Mouse (Mus musculus) left cerebral cortex, adult 2 months (tissue): Measurements from ENCODE around the gene Gldc. TPM values are rescaled to one million over a fixed set of nuclear protein-coding genes. Genes with fewer than 3 reads are reported as not detected.

ENCODE experiments used
- DNase-seq, 2 experiments: peaks; one replicate each; pipeline ENCODE4 v3.0.0; 2021 to 2022; ENCODE audit warnings: low spot score in 2 of 2, mixed read lengths in 1 of 2; ENCODE audit errors: extremely low spot score in 1 of 2
- H3K27ac ChIP-seq: fragments of 200-600 bp; 2 replicates; pipeline ENCODE4 v1.8.1; 2022
- H3K4me3 ChIP-seq: fragments of 200-600 bp; 2 replicates; pipeline ENCODE4 v1.8.1; 2022
- CTCF ChIP-seq: fragments of 200-600 bp; IDR thresholded peaks from 2 replicates; pipeline ENCODE4 v1.8.1; 2022; ENCODE audit warnings: antibody characterized with exemption, mild to moderate bottlenecking, moderate library complexity
- intact Hi-C: fragments of 180-260 bp; cut with DNase I; formaldehyde crosslinking; loops from one replicate; pipeline ENCODE4 v1.15.1; 2025
- total RNA-seq, 2 experiments: library from RNA; stranded (reverse); gene quantifications; 2 replicates each; pipeline ENCODE4 v1.2.3; 2021

Gene Gldc
- total RNA-seq, 2 experiments from 2014 or later, result 22.4 to 23.5 TPM

DNA sequence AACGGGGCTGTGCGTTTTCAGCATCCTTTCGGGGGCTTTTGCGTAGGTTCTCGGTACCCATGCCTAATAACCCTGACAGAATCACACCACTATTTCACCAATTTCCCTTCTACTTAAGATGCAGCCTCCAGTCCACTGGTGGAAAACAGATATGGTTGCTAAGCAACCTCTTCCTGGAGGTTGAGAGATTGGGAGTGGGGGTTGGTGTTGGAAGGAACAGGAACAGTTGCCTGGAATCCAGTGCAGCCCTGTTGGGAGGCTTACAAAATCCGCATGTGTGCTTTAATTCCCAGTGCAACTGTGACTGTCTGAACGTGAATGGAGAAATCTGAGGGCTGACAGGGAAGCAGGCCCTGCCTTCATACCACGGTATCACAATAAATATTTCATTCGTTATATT, 57.5 kb downstream of the Gldc start:
- no peak for TF ChIP-seq CTCF
- intact Hi-C loops, result loop anchor here (5.0 kb wide), 1 partner anchor 310 kb away; the partner anchor contains the start of gene 9930021J03Rik
- peak overlapping the region; percentile 81 for H3K27ac ChIP-seq

GRCm38 (mm10) chr19:30117241-30117640, 58.0 kb downstream of the Gldc start:
- Histone ChIP-seq H3K27ac (peak overlapping the region; percentile 81), H3K4me3 (no peak overlapping the region)
- no peak for DNase-seq
- TF ChIP-seq CTCF, result no peak
- intact Hi-C loops, result loop anchor here (5.0 kb wide), 1 partner anchor 310 kb away; the partner anchor contains the start of gene 9930021J03Rik

More for the DNA sequence above, 57.5 kb downstream of the Gldc start:
- H3K4me3 ChIP-seq, result no peak overlapping the region
- DNase-seq, result peak; percentile 31 to 48

DNA sequence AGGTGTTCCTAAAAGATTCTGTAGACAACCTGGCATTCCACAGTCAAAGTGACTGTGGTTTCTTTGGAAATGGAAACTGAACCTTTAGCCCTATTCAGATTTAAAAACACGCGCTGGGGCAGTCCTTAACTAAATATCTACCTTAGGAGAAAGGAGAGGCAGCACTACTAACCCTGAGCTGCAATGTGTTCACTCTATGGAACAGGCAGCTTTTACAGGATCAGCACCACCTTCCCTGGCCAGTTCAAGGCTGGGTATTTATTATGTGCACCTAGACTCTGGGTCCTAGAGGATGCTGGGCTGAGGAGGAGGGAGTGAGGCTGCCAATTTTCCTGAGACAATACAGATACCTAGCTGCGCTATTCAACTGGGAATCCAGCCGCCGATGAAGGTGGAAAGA, 59.6 kb downstream of the Gldc start:
- TF ChIP-seq CTCF, result no peak

DNA sequence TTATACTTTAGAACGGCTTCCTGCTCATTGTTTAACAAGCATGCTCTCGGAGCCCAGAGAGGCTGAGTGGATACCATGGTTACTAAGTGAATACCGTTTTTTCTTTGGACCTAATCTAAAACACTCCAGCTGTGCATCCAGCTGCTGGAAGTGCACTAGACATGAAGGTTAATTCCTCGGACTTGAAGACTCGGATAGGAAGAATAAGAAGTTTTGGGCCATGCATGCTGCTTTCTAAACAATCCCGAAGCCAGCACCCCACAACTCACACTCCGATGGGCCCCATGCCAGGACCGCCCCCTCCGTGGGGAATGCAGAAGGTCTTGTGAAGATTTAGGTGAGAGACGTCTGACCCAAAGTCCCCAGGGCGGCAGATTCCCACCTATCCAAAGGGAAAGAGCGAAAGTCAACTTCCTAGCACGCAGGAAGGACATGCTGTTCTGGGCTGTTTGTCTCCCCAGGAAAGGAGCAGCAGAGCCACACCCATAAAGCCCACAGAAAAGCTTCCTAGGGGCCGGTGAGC, 60.2 kb downstream of the Gldc start:
- intact Hi-C loops, result loop anchor here (5.0 kb wide), 1 partner anchor 308 kb away; the partner anchor contains the start of gene 9930021J03Rik
- Histone ChIP-seq H3K27ac (no peak overlapping the region), H3K4me3 (no peak overlapping the region)
- DNase-seq, result no peak
- TF ChIP-seq CTCF, result no peak

More for the DNA sequence above, 59.6 kb downstream of the Gldc start:
- no peak overlapping the region for H3K4me3 ChIP-seq
- no peak overlapping the region for H3K27ac ChIP-seq
- no peak for DNase-seq
- intact Hi-C loops, result loop anchor here (5.0 kb wide), 1 partner anchor 308 kb away; the partner anchor contains the start of gene 9930021J03Rik

- no peak for TF ChIP-seq CTCF
- intact Hi-C loops, result no loop called here
- no peak overlapping the region for H3K4me3 ChIP-seq
- no peak for DNase-seq
- H3K27ac ChIP-seq, result no peak overlapping the region
Observed at GRCm38 (mm10) chr19:30112961-30113688, 62.1 kb downstream of the Gldc start.

GRCm38 (mm10) chr19:30111421-30111820, 63.8 kb downstream of the Gldc start:
- Histone ChIP-seq H3K4me3 (no peak overlapping the region), H3K27ac (no peak overlapping the region)
- intact Hi-C loops, result no loop called here
- DNase-seq, result no peak
- no peak for TF ChIP-seq CTCF

- no peak for DNase-seq
- no peak for TF ChIP-seq CTCF
- intact Hi-C loops, result loop anchor here (5.0 kb wide), 1 partner anchor 77 kb away; the partner anchor contains the start of gene Uhrf2
- no peak overlapping the region for H3K27ac ChIP-seq
- no peak overlapping the region for H3K4me3 ChIP-seq
Observed at GRCm38 (mm10) chr19:30109122-30109521, 66.1 kb downstream of the Gldc start.

DNA sequence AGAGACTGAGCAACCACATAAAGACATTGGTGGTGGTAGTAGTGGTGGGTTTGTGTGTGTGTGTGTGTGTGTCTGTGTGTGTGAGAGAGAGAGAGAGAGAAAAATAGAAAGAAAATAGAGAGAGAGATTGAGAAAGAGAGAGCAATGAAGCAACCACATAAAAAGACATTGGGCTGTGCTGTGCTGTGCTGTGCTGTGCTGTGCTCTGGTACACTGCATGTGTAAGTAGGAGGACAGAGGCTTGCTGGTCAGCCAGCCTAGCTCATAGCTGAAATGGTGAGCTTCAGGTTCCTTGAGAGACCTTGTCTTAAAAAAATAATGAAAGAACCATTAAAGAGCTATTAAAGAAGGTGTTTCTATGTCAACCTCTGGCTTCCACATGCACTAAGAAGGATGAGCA, 66.6 kb downstream of the Gldc start:
- TF ChIP-seq CTCF, result no peak
- no peak overlapping the region for H3K27ac ChIP-seq
- intact Hi-C loops, result loop anchor here (5.0 kb wide), 1 partner anchor 76 kb away; the partner anchor contains the start of gene Uhrf2
- H3K4me3 ChIP-seq, result no peak overlapping the region
- no peak for DNase-seq

GRCm38 (mm10) chr19:30107221-30107845, 67.9 kb downstream of the Gldc start:
- no peak overlapping the region for H3K27ac ChIP-seq
- TF ChIP-seq CTCF, result no peak
- intact Hi-C loops, result loop anchor here (5.0 kb wide), 1 partner anchor 75 kb away; the partner anchor contains the start of gene Uhrf2
- no peak for DNase-seq
- H3K4me3 ChIP-seq, result no peak overlapping the region

DNA sequence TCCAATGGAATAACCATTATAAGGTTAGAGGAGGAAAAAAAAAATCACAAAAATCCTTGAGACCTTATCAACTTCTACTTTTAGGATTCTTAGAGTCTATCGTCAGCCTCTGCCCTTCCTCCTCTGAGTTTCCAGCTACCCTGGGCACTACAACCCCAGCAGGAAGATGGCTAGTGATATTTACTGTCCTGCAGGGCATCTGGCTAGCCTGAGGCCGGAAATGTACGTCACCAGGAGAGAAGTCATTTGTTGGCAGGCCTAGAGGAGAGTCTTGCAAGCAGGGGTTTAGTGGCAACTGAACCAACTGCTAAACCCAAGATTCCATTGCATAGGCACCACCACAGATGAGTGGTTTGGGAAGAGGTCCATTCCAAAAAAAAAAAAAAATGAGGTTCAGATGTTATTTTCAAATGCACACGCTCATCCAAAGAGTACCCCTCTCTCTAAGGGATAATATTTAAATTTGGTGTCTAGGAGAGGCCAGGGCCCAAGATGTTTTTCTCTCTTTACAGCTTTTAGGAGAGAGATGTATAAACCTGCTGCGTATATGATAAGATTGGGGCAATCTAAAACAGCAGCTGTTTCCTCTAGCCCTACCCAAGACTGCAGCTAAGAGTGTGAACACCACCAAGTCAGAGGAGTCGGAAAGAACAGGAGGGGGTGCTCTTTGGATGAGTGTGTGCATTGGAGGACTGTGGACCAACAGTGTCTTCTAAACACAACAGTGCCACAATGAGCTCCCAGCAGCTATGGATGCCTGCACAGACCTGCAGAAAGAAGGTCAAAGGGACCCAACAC, 70.0 kb downstream of the Gldc start:
- Histone ChIP-seq H3K4me3 (no peak overlapping the region), H3K27ac (no peak overlapping the region)
- no peak for TF ChIP-seq CTCF
- DNase-seq, result no peak
- intact Hi-C loops, result loop anchor here (5.0 kb wide), 1 partner anchor 73 kb away; the partner anchor contains the start of gene Uhrf2

GRCm38 (mm10) chr19:30102620-30103019, 72.6 kb downstream of the Gldc start:
- TF ChIP-seq CTCF, result no peak
- Histone ChIP-seq H3K4me3 (no peak overlapping the region), H3K27ac (no peak overlapping the region)
- intact Hi-C loops, result no loop called here
- DNase-seq, result no peak
